Mouse (Mus musculus) skeletal muscle tissue, postnatal 0 days (tissue): Measurements from ENCODE around the gene Maf. TPM values are rescaled to one million over a fixed set of nuclear protein-coding genes. Genes with fewer than 3 reads are reported as not detected.

ENCODE experiments used
- polyA plus RNA-seq: library from polyadenylated mRNA; unstranded; fragments of >200 nt; fragmentation: Nextera tagmentation; extraction: Ambion mirVana; gene quantifications from 2 replicates; pipeline ENCODE4 v1.2.1, GENCODE M21; 2015

Maf gene
- polyA plus RNA-seq: 11.1 and 11.4 TPM in 2 replicates

DNA sequence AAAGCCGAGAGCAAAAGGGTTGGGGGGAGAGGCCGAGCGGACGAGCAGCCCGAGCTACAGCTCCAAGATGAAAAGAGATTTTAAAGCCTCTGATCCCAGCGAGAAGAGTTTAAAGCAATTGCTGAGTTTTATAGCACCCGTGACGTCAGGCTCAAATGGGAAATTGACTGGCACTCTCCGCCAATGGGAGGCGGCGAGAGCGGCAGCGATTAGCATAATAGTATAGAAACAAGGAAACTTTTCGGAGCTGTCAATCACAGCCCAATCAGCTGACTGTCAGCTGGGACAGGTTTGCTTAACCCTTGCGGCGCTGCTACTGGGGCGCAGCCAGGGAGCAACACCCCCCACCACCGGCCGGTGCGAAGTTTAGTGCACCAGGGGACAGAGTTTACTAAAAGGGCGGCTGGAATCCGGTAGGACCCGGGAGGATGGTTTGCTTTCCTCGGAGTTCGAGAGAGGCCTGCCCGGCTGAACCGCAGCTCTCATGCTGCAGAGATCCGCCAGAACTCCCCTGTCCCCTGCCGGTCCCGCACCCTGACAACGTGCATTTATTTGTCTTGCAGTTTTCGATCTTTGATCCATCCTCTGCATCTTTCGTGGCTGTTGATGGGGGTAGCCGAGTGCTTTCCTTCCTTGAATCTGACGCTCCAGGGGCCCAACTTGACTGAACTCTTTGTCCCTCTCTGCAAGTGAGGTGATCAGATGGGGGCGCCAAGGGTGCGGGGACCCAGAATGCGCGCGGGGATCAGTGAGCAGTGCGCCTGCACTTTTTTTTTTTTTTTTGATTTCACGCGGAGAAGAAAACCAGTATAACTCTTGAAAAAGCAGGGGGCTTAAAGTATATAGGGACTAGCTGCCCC lies at the start of gene Maf:
Gene Maf, minus strand, starts transcription at position 64 of the 860 bp plus-strand sequence.

